Mouse (Mus musculus): ENCODE data around the gene Camta1. TPM values are rescaled to one million over a fixed set of nuclear protein-coding genes. Genes with fewer than 3 reads are reported as not detected.

Gene Camta1
- total RNA-seq, 2 experiments from 2014 or later, result 200 to 223 TPM

GRCm38 (mm10) chr4:151451885-151452284 is 409.8 kb downstream of the Camta1 start:
- intact Hi-C loops (cut with DNase I), result no loop called here
- DNase-seq (ENCODE audit: extremely low spot score in 1 of 2, low spot score in 2 of 2), result no peak

GRCm38 (mm10) chr4:151449981-151450380 is 411.7 kb downstream of the Camta1 start:
- no peak for DNase-seq (ENCODE audit: extremely low spot score in 1 of 2, low spot score in 2 of 2)
- intact Hi-C loops (cut with DNase I), result no loop called here

DNA sequence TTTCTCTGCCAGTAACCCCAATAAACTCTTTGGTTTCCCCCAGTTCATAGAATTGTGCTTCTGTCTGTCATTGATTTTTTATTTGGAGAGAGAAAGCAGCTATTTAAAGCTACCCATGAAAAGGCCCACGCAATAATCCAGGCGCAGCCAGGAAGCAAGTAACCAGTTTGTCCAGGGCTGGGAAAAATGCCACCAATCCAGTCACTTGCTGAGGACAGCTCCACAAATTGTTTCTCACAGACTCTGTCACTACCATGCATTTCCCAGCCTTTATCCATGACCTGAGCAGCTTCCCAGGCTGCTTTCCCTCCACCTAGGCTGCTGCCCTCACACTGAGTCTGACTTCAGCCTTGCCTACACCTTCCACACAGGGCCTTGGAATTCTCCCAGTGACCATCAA is 413.3 kb downstream of the Camta1 start:
- intact Hi-C loops (cut with DNase I), result no loop called here
- DNase-seq (ENCODE audit: extremely low spot score in 1 of 2, low spot score in 2 of 2), result no peak

GRCm38 (mm10) chr4:151444665-151445064 is 417.0 kb downstream of the Camta1 start:
- intact Hi-C loops (cut with DNase I), result no loop called here
- DNase-seq (ENCODE audit: extremely low spot score in 1 of 2, low spot score in 2 of 2), result no peak

- intact Hi-C loops (cut with DNase I), result no loop called here
These were observed 423.1 kb downstream of the Camta1 start for GRCm38 (mm10) chr4:151438561-151438960.

DNA sequence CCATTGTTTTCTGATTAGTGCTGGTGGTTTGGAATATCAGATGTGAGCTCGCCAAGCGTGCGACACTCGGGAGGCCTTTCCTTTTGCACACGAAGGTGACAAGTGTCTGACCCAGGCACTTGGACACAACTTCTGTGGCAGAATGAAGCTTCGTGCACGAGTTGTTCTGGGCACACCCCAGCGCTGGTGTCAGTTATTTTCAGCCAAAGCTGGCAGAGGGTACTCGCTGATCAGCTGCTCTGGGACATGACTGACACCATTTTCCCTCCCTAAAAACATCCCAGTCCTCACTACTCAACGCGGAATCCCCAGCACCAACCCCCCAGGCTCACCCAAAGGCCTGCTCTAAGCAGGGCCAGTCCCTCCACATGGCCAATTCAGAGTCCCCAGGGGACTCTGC is 423.8 kb downstream of the Camta1 start:
- DNase-seq (ENCODE audit: extremely low spot score in 1 of 2, low spot score in 2 of 2), result no peak
- intact Hi-C loops (cut with DNase I), result no loop called here

More at GRCm38 (mm10) chr4:151438561-151438960, 423.1 kb downstream of the Camta1 start:
- DNase-seq (ENCODE audit: extremely low spot score in 1 of 2, low spot score in 2 of 2), result no peak

DNA sequence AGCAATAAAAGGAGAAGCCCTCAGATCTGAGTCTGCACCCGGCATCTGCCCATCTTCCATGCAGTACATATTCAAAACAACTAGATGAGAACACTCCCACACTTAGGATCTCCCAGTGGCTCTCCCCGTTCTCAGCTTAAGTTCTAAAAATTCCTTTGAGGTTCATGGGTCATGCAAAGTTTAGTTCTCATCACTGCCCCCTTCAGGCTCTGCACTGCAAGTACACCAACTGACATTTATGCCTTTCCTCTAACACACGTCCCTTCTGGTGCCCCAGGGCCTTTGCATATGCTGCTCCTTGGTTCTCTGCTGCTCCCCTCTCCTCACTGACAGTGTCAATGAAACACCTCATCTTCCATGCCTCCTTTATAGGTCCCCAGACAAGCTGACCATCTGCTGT is 436.5 kb downstream of the Camta1 start:
- DNase-seq (ENCODE audit: extremely low spot score in 1 of 2, low spot score in 2 of 2), result no peak
- intact Hi-C loops (cut with DNase I), result no loop called here

- intact Hi-C loops (cut with DNase I), result no loop called here
- no peak for DNase-seq (ENCODE audit: extremely low spot score in 1 of 2, low spot score in 2 of 2)
These were observed 438.8 kb downstream of the Camta1 start for GRCm38 (mm10) chr4:151422922-151423321.

DNA sequence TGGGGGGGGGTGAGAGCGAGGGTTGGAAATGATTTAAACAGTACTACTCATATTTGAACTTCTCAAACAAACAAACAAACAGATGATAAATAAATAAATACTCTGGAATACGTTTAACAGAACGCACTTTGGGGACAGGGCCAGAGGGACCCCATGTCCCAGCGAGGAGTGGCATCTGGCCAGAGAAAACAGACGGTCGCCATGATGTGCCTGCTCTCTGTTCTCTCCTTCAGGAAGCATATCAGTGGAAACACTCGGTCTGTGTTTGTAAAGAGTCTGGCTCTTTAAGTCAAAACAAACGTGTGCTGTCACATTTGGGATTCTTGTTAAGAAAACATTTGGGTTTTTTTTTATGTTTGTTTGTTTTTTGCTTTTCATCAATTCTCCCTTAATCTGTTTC is 439.3 kb downstream of the Camta1 start:
- DNase-seq (ENCODE audit: extremely low spot score in 1 of 2, low spot score in 2 of 2), result peak in 1 of 2 experiments; percentile 83
- intact Hi-C loops (cut with DNase I), result no loop called here

DNA sequence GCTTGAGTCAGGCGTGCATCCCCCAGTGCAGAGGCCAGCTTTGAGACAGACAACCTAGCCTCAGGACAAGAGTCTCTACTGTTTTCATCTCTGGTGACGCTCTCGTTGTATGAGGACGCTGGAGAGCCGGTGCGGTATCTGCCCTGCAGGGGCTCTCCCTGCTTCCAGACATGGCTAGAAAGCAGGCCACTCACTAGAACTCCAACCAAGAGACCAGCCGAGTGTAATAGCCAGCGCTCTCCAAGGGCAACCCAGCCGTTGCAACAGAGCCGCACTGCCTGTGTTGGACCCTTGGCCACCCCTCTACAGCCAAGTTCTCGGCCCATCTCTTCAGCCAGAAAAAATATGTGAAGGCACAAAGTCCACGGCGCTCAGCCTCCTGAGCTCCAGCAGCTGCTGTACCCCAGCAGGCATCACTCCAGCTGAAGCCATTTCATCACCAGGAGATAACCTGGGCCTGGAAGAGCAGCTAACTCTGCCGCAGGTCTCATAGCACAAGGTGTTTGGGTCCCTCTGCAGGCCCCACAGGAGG is 443.3 kb downstream of the Camta1 start:
- intact Hi-C loops (cut with DNase I), result no loop called here
- no peak for DNase-seq (ENCODE audit: extremely low spot score in 1 of 2, low spot score in 2 of 2)

DNA sequence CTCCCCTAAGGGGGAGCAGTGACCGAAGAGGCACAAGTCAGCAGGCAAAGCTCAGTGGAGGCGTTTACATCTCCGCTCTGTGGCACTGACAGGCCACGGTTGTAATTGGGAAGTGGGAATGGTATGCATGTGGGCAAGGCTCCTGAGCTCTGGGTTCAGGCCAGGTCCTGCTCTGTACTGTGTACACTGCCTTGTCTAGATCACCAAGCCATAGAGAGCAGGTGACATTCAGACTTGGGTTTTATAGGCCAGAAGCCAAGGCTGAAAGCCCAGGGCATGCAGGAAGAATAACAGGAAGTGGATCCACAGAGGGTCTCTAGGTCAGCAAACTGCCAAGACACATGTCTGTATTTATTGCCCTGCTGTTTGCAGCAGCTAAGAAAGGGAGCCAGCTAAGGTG is 445.9 kb downstream of the Camta1 start:
- intact Hi-C loops (cut with DNase I), result no loop called here

DNA sequence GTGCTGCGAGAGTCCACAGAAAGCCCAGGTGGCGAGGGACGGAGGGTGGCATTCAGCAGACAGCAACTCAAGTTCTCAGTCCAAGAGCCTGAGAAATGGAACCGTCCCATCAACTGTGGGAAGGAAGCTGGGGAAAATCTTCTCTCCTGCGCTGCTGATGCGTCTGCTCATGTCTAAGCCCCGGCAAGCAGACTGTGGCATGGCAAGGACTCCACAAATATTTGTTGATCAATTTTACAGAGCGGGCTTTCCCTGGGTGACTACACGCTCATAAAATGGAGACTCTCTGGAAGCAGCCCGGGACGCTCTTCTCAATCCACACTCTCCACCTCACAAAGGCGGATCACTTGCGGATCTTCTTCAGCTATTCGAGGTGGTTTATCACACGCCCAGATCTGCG is 446.3 kb downstream of the Camta1 start:
- intact Hi-C loops (cut with DNase I), result no loop called here
- DNase-seq (ENCODE audit: extremely low spot score in 1 of 2, low spot score in 2 of 2), result no peak

More for the DNA sequence above, 445.9 kb downstream of the Camta1 start:
- DNase-seq (ENCODE audit: extremely low spot score in 1 of 2, low spot score in 2 of 2), result no peak

DNA sequence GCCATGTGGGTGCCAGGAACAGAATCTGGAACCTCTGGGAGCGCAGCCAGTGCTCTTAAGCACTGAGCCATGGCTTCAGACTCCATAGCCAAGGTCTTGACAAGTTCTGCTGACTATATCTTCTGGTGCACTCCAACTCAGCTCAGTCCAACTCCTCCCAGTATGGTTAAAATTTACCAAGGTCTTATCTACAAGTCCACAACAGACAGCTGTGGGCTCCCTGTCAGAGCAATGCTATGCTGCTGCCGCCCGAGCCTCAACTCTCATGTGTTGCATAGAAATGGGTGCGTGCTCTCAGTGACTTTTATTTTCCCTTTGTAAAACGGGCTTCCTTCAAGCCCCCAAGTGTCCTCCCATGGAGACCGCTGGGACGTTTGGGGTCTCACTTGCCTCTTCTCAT is 446.7 kb downstream of the Camta1 start:
- DNase-seq (ENCODE audit: extremely low spot score in 1 of 2, low spot score in 2 of 2), result no peak
- intact Hi-C loops (cut with DNase I), result no loop called here

DNA sequence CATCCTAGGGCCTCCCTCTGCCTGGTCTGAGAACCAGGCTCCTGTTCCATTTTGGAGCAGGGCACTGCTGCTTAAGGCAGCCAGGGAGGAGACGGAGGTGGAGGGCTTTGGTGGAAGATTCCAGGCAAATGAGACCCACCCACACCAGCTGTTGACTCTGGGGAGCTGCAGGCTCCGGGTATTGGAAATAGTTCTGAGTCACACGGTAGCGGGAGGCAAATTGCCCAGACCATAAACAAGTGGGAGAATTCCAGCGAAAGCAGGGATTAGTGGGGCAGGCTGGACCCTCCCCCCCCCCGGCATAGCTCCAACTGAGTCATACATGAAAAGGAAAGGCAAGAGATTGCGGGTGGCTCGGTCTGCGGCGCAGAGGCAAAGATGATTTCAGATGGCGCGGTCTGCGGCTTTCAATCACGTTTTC is 450.0 kb downstream of the Camta1 start:
- peak; percentile 45 to 65 for DNase-seq (ENCODE audit: extremely low spot score in 1 of 2, low spot score in 2 of 2)
- intact Hi-C loops (cut with DNase I), result no loop called here

DNA sequence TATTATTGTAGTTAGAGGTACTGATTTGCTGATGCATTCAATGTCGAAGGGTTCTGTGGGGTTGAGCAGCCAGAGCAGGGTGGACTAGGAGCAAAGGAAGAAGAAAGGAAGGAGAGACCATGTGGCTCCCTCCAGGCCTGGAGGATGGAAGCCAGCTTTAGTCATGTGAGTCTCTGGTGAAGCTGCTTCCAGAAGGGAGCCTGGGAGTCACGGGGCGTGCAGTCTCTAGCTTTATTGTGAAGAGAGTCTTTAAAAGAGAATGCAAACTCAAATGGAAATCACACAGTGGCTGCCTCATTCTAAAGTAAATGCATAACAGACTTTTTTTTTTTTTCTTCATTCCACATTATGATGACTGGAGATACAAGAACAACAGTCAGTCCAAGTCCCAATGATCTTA is 450.7 kb downstream of the Camta1 start:
- DNase-seq (ENCODE audit: extremely low spot score in 1 of 2, low spot score in 2 of 2), result no peak
- intact Hi-C loops (cut with DNase I), result no loop called here

GRCm38 (mm10) chr4:151409291-151409690 is 452.4 kb downstream of the Camta1 start:
- intact Hi-C loops (cut with DNase I), result no loop called here
- DNase-seq (ENCODE audit: extremely low spot score in 1 of 2, low spot score in 2 of 2), result no peak

GRCm38 (mm10) chr4:151408811-151409210 is 452.9 kb downstream of the Camta1 start:
- no peak for DNase-seq (ENCODE audit: extremely low spot score in 1 of 2, low spot score in 2 of 2)
- intact Hi-C loops (cut with DNase I), result no loop called here

- no peak for DNase-seq (ENCODE audit: extremely low spot score in 1 of 2, low spot score in 2 of 2)
- intact Hi-C loops (cut with DNase I), result no loop called here
These were observed 453.4 kb downstream of the Camta1 start for GRCm38 (mm10) chr4:151408246-151408645.

DNA sequence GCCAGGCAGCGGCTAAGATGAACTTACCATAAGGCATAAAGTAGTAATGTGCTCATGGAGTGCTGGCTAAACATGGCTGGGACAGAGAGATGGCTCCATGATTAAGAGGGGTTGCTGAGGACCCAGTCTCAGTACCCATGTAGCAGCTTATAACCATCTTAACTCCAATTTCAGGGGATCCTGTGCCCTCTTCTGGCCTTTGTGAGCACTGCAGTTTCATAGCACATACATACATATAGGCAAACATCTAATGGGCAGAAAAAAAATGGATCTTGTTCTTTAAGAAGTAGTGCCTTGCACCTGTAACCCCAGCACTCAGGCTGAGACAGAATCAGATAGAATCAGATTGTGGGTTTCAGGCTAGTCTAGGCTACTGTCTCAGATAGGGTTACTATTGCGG is 454.5 kb downstream of the Camta1 start:
- intact Hi-C loops (cut with DNase I), result no loop called here
- DNase-seq (ENCODE audit: extremely low spot score in 1 of 2, low spot score in 2 of 2), result no peak

DNA sequence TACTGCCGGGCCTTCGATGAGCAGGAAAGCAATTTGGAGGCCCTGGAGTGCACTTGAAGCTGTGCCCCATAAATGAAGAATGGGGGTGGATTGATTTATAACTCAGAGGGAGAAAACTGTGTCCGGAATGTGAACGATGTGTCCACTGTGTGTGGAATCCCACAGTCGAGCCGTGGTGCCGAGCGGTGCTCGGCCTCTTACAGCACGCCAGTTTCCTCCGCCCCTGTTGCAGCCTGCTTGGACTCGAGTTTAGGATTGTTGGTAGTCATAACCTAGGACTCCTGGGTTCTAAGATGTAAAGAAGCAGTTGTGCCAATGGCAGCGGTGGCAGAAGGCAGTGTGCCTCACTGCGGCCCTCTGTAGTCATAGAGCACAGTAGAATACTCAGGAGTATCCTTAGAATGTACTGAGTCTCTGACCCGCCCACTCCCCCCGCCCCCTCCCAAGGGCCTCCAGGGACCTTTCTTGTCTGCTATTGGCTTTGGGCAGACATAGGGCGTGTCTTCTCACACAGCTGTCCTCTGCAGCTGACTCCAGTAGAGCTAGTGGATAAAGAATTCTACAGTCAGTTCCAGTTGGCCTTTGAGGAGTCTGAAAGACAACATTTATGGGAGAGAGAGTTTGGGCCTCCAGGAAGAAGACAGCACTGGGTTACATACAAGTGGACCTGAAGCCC is 457.0 kb downstream of the Camta1 start:
- DNase-seq (ENCODE audit: extremely low spot score in 1 of 2, low spot score in 2 of 2), result no peak
- intact Hi-C loops (cut with DNase I), result no loop called here
